Mouse (Mus musculus): Measurements from ENCODE around the gene Arl6ip5.
A peak's percentile ranks its signal among the peaks of the same experiment; 100 is the strongest.
"Not testable (repeated sequence)": the region's sequence is repeated elsewhere in the genome, so short reads cannot be mapped to it uniquely, and the experiment has no call there.

The Arl6ip5 gene

GRCm38 (mm10) chr6:97224505-97224904 lies 14.0 kb downstream of the Arl6ip5 start:
- DNase-seq: no peak

- DNase-seq: peak; percentile 34
These were observed 15.6 kb downstream of the Arl6ip5 start for GRCm38 (mm10) chr6:97226083-97226491.

- DNase-seq: no peak
These were observed 16.8 kb downstream of the Arl6ip5 start for GRCm38 (mm10) chr6:97227067-97227847.

GRCm38 (mm10) chr6:97234911-97235668 lies 24.6 kb downstream of the Arl6ip5 start:
- no peak for DNase-seq

GRCm38 (mm10) chr6:97236088-97236487 lies 25.6 kb downstream of the Arl6ip5 start:
- no peak for DNase-seq

GRCm38 (mm10) chr6:97239360-97239759 lies 28.9 kb downstream of the Arl6ip5 start:
- DNase-seq: no peak

- DNase-seq: no peak
These were observed 29.6 kb downstream of the Arl6ip5 start for GRCm38 (mm10) chr6:97240092-97240491.

GRCm38 (mm10) chr6:97242522-97242921 lies 32.0 kb downstream of the Arl6ip5 start:
- no peak for DNase-seq

GRCm38 (mm10) chr6:97245200-97245599 lies 34.7 kb downstream of the Arl6ip5 start:
- DNase-seq: no peak

GRCm38 (mm10) chr6:97250966-97251365 lies 40.5 kb downstream of the Arl6ip5 start:
- peak; percentile 27 for DNase-seq

- no peak for DNase-seq
These were observed 41.6 kb downstream of the Arl6ip5 start for GRCm38 (mm10) chr6:97252086-97252485.

- DNase-seq: peak; percentile 46
These were observed 42.3 kb downstream of the Arl6ip5 start, which contains the start of gene Lmod3 for GRCm38 (mm10) chr6:97252711-97253221. Gene Lmod3 (minus strand): TSS chr6:97252759.

- no peak for DNase-seq
These were observed 48.0 kb downstream of the Arl6ip5 start for GRCm38 (mm10) chr6:97258489-97258888.

- DNase-seq: not testable (repeated sequence)
These were observed 49.4 kb downstream of the Arl6ip5 start for GRCm38 (mm10) chr6:97259926-97260325.

GRCm38 (mm10) chr6:97262229-97262628 lies 51.7 kb downstream of the Arl6ip5 start:
- no peak for DNase-seq

GRCm38 (mm10) chr6:97263750-97264149 lies 53.3 kb downstream of the Arl6ip5 start:
- not testable (repeated sequence) for DNase-seq

- DNase-seq: no peak
These were observed 54.8 kb downstream of the Arl6ip5 start for GRCm38 (mm10) chr6:97265240-97265639.

GRCm38 (mm10) chr6:97265705-97266104 lies 55.2 kb downstream of the Arl6ip5 start:
- DNase-seq: no peak

GRCm38 (mm10) chr6:97266661-97267060 lies 56.2 kb downstream of the Arl6ip5 start:
- DNase-seq: no peak

- no peak for DNase-seq
These were observed 56.6 kb downstream of the Arl6ip5 start for GRCm38 (mm10) chr6:97267132-97267531.

GRCm38 (mm10) chr6:97269596-97269995 lies 59.1 kb downstream of the Arl6ip5 start:
- no peak for DNase-seq

GRCm38 (mm10) chr6:97272349-97272748 lies 61.9 kb downstream of the Arl6ip5 start:
- DNase-seq: no peak

- no peak for DNase-seq
These were observed 62.7 kb downstream of the Arl6ip5 start for GRCm38 (mm10) chr6:97273058-97273710.

Measured in kidney, adult 11 months (tissue).